Mouse (Mus musculus): ENCODE results near the gene Usp15.

Usp15 gene

GRCm38 (mm10) chr10:123175771-123176170, 21.0 kb downstream of the Usp15 start:
- DNase-seq (ENCODE audit: low spot score in 2 of 2), result no peak

- no peak for DNase-seq (ENCODE audit: low spot score in 2 of 2)
Measured at GRCm38 (mm10) chr10:123170898-123171297, 25.9 kb downstream of the Usp15 start.

GRCm38 (mm10) chr10:123165542-123165941, 31.3 kb downstream of the Usp15 start:
- DNase-seq (ENCODE audit: low spot score in 2 of 2), result no peak

GRCm38 (mm10) chr10:123160508-123160907, 36.3 kb downstream of the Usp15 start:
- DNase-seq (ENCODE audit: low spot score in 2 of 2), result no peak

GRCm38 (mm10) chr10:123159316-123159715, 37.5 kb downstream of the Usp15 start:
- DNase-seq (ENCODE audit: low spot score in 2 of 2), result no peak

GRCm38 (mm10) chr10:123156392-123156791, 40.4 kb downstream of the Usp15 start:
- no peak for DNase-seq (ENCODE audit: low spot score in 2 of 2)

GRCm38 (mm10) chr10:123155764-123156163, 41.0 kb downstream of the Usp15 start:
- no peak for DNase-seq (ENCODE audit: low spot score in 2 of 2)

GRCm38 (mm10) chr10:123153321-123153720, 43.5 kb downstream of the Usp15 start:
- DNase-seq (ENCODE audit: low spot score in 2 of 2), result no peak

- DNase-seq (ENCODE audit: low spot score in 2 of 2), result no peak
Measured at GRCm38 (mm10) chr10:123148025-123148814, 48.6 kb downstream of the Usp15 start.

- DNase-seq (ENCODE audit: low spot score in 2 of 2), result no peak
Measured at GRCm38 (mm10) chr10:123147180-123147579, 49.6 kb downstream of the Usp15 start.

- no peak for DNase-seq (ENCODE audit: low spot score in 2 of 2)
Measured at GRCm38 (mm10) chr10:123146349-123146748, 50.4 kb downstream of the Usp15 start.

- no peak for DNase-seq (ENCODE audit: low spot score in 2 of 2)
Measured at GRCm38 (mm10) chr10:123144256-123144655, 52.5 kb downstream of the Usp15 start.

- DNase-seq (ENCODE audit: low spot score in 2 of 2), result no peak
Measured at GRCm38 (mm10) chr10:123142395-123143050, 54.3 kb downstream of the Usp15 start.

GRCm38 (mm10) chr10:123135818-123136217, 61.0 kb downstream of the Usp15 start:
- no peak for DNase-seq (ENCODE audit: low spot score in 2 of 2)

- DNase-seq (ENCODE audit: low spot score in 2 of 2), result no peak
Measured at GRCm38 (mm10) chr10:123131487-123131886, 65.3 kb downstream of the Usp15 start.

- no peak for DNase-seq (ENCODE audit: low spot score in 2 of 2)
Measured at GRCm38 (mm10) chr10:123120666-123121392, 76.0 kb downstream of the Usp15 start.

- no peak for DNase-seq (ENCODE audit: low spot score in 2 of 2)
Measured at GRCm38 (mm10) chr10:123116861-123117260, 79.9 kb downstream of the Usp15 start.

GRCm38 (mm10) chr10:123113466-123113865, 83.3 kb downstream of the Usp15 start:
- DNase-seq (ENCODE audit: low spot score in 2 of 2), result no peak

- no peak for DNase-seq (ENCODE audit: low spot score in 2 of 2)
Measured at GRCm38 (mm10) chr10:123112787-123113168, 84.0 kb downstream of the Usp15 start.

- DNase-seq (ENCODE audit: low spot score in 2 of 2), result no peak
Measured at GRCm38 (mm10) chr10:123112056-123112786, 84.6 kb downstream of the Usp15 start.

GRCm38 (mm10) chr10:123110548-123110947, 86.2 kb downstream of the Usp15 start:
- DNase-seq (ENCODE audit: low spot score in 2 of 2), result no peak

GRCm38 (mm10) chr10:123108527-123108926, 88.3 kb downstream of the Usp15 start:
- DNase-seq (ENCODE audit: low spot score in 2 of 2), result no peak

All from urinary bladder, postnatal 36 days (tissue).